Mouse (Mus musculus) forebrain, embryonic 14.5 days (tissue): Measurements from ENCODE around the gene Camk2g. TPM values are rescaled to one million over a fixed set of nuclear protein-coding genes. Genes with fewer than 3 reads are reported as not detected.
A peak's percentile ranks its signal among the peaks of the same experiment; 100 is the strongest.

Source experiments
- ATAC-seq: fragments of 200-750 bp; cut with Nextera tagmentation; 2 replicates; pipeline ENCODE4 v1.8.0; 2017; ENCODE audit warnings: mild to moderate bottlenecking, moderate library complexity
- DNase-seq: peaks from one replicate; pipeline ENCODE4 v3.0.0-alpha.2; 2015; ENCODE audit warnings: low spot score
- H3K27ac ChIP-seq: fragments of 300-500 bp; sonication (generic); 2 replicates; pipeline ENCODE4 v1.5.1; 2014; ENCODE audit warnings: low read depth, mild to moderate bottlenecking, control low read depth, low read length, moderate library complexity
- H3K27me3 ChIP-seq: fragments of 300-500 bp; sonication (generic); replicated peaks from 2 replicates; pipeline ENCODE4 v1.6.1; 2014; ENCODE audit warnings: low read length, control low read depth, mixed read lengths; ENCODE audit not compliant: control insufficient read depth, insufficient read depth
- H3K36me3 ChIP-seq: fragments of 300-500 bp; sonication (generic); 2 replicates; pipeline ENCODE4 v1.6.1; 2014; ENCODE audit warnings: low read length, control low read depth; ENCODE audit not compliant: control insufficient read depth, insufficient read depth
- H3K4me1 ChIP-seq: fragments of 300-500 bp; sonication (generic); 2 replicates; pipeline ENCODE4 v1.6.1; 2014; ENCODE audit warnings: antibody characterized with exemption, low read length, control low read depth; ENCODE audit not compliant: control insufficient read depth, insufficient read depth
- H3K4me2 ChIP-seq: fragments of 300-500 bp; sonication (generic); 2 replicates; pipeline ENCODE4 v1.6.1; 2014; ENCODE audit warnings: mild to moderate bottlenecking, control low read depth, low read length
- H3K4me3 ChIP-seq: fragments of 300-500 bp; sonication (generic); 2 replicates; pipeline ENCODE4 v1.5.1; 2014; ENCODE audit warnings: low read depth, low read length, control low read depth
- H3K9ac ChIP-seq: fragments of 300-500 bp; sonication (generic); 2 replicates; pipeline ENCODE4 v1.6.1; 2014; ENCODE audit warnings: mild to moderate bottlenecking, low read length, control low read depth, moderate library complexity
- H3K9me3 ChIP-seq: fragments of 300-500 bp; sonication (generic); replicated peaks from 2 replicates; pipeline ENCODE4 v1.6.1; 2016; ENCODE audit warnings: low read length, control low read depth, mixed read lengths; ENCODE audit not compliant: control insufficient read depth
- WGBS: fragments of 180-500 bp; shearing (Covaris S2); extraction: QIAGEN DNeasy Blood & Tissue Kit; methylation state at CpG from one replicate; pipeline ENCODE4 v1.1.7; 2014; 5-methylcytosine and 5-hydroxymethylcytosine counted together
- polyA plus RNA-seq: library from polyadenylated mRNA; unstranded; fragments of >200 nt; fragmentation: Nextera tagmentation; extraction: Ambion mirVana; gene quantifications from 2 replicates; pipeline ENCODE4 v1.2.1, GENCODE M21; 2014

Camk2g gene
- polyA plus RNA-seq, 1 experiment from 2014 or later, result 82.6 TPM

- Histone ChIP-seq H3K36me3 (peaks cover 24% of the 10 kb centered on the region), H3K4me2 (no peak overlapping the region), H3K4me3 (no peak overlapping the region), H3K9me3 (no peaks in the 10 kb centered on the region), H3K9ac (no peak overlapping the region), H3K4me1 (no peaks in the 10 kb centered on the region), H3K27me3 (no peaks in the 10 kb centered on the region), H3K27ac (no peak overlapping the region)
- no peak for DNase-seq
- WGBS, result 74% methylated on average over 4 of the region's 4 CpGs
- no peak for ATAC-seq
These were observed 45.5 kb downstream of the Camk2g start for GRCm38 (mm10) chr14:20748388-20748787.

- Histone ChIP-seq H3K27ac (no peak overlapping the region), H3K9ac (no peak overlapping the region), H3K4me3 (no peak overlapping the region), H3K9me3 (no peaks in the 10 kb centered on the region), H3K27me3 (no peaks in the 10 kb centered on the region), H3K4me1 (no peaks in the 10 kb centered on the region), H3K4me2 (no peak overlapping the region), H3K36me3 (peaks cover 32% of the 10 kb centered on the region)
- DNase-seq (no peak), ATAC-seq (no peak)
- WGBS, result 87% methylated on average over 3 of the region's 3 CpGs
These were observed 47.0 kb downstream of the Camk2g start for GRCm38 (mm10) chr14:20746935-20747334.

- no peaks in the 10 kb centered on the region for H3K4me1 ChIP-seq
- ATAC-seq, result no peak
- H3K36me3 ChIP-seq, result peaks cover 50% of the 10 kb centered on the region
These were observed 50.3 kb downstream of the Camk2g start for GRCm38 (mm10) chr14:20743614-20744013.

GRCm38 (mm10) chr14:20741301-20741700 lies 52.6 kb downstream of the Camk2g start:
- no peaks in the 10 kb centered on the region for H3K27me3 ChIP-seq
- H3K27ac ChIP-seq, result no peak overlapping the region
- no peak overlapping the region for H3K4me2 ChIP-seq
- no peaks in the 10 kb centered on the region for H3K4me1 ChIP-seq
- ATAC-seq (no peak), DNase-seq (no peak)
- no peak overlapping the region for H3K4me3 ChIP-seq
- no peaks in the 10 kb centered on the region for H3K9me3 ChIP-seq
- H3K9ac ChIP-seq, result no peak overlapping the region
- WGBS, result 94% methylated on average over 9 of the region's 9 CpGs
- peaks cover 49% of the 10 kb centered on the region for H3K36me3 ChIP-seq

More at GRCm38 (mm10) chr14:20743614-20744013, 50.3 kb downstream of the Camk2g start:
- H3K27ac ChIP-seq, result no peak overlapping the region
- no peak overlapping the region for H3K9ac ChIP-seq
- no peak for DNase-seq
- no peak overlapping the region for H3K4me2 ChIP-seq
- no peaks in the 10 kb centered on the region for H3K9me3 ChIP-seq
- no peak overlapping the region for H3K4me3 ChIP-seq
- WGBS, result 89% methylated on average over 3 of the region's 3 CpGs
- H3K27me3 ChIP-seq, result no peaks in the 10 kb centered on the region

- H3K9ac ChIP-seq, result no peak overlapping the region
- ATAC-seq (no peak), DNase-seq (no peak)
- H3K4me2 ChIP-seq, result no peak overlapping the region
- H3K9me3 ChIP-seq, result no peaks in the 10 kb centered on the region
- no peak overlapping the region for H3K27ac ChIP-seq
- no peak overlapping the region for H3K4me3 ChIP-seq
- peaks cover 44% of the 10 kb centered on the region for H3K36me3 ChIP-seq
- peaks cover under 1% of the 10 kb centered on the region; the same call in 1 of the 2 replicates for H3K4me1 ChIP-seq
- WGBS, result 94% methylated on average over 8 of the region's 8 CpGs
- H3K27me3 ChIP-seq, result no peaks in the 10 kb centered on the region
These were observed 55.4 kb downstream of the Camk2g start for GRCm38 (mm10) chr14:20738511-20738910.

- ATAC-seq (no peak), DNase-seq (peak; percentile 34)
- WGBS, result 48% methylated on average over 14 of the region's 14 CpGs
- Histone ChIP-seq H3K4me1 (peaks cover 5% of the 10 kb centered on the region; the same call in 1 of the 2 replicates), H3K4me3 (no peak overlapping the region), H3K27ac (no peak overlapping the region), H3K27me3 (no peaks in the 10 kb centered on the region), H3K9me3 (no peaks in the 10 kb centered on the region), H3K4me2 (no peak overlapping the region), H3K9ac (no peak overlapping the region), H3K36me3 (peaks cover 40% of the 10 kb centered on the region)
These were observed 56.6 kb downstream of the Camk2g start for GRCm38 (mm10) chr14:20737306-20737705.

- H3K9me3 ChIP-seq, result no peaks in the 10 kb centered on the region
- H3K4me1 ChIP-seq, result peaks cover 5% of the 10 kb centered on the region; the same call in 1 of the 2 replicates
- no peak overlapping the region for H3K27ac ChIP-seq
- H3K36me3 ChIP-seq, result peaks cover 37% of the 10 kb centered on the region
- ATAC-seq, result no peak
- no peaks in the 10 kb centered on the region for H3K27me3 ChIP-seq
- DNase-seq, result no peak
- H3K4me3 ChIP-seq, result no peak overlapping the region
- 92% methylated on average over 13 of the region's 13 CpGs for WGBS
- no peak overlapping the region for H3K4me2 ChIP-seq
- H3K9ac ChIP-seq, result no peak overlapping the region
These were observed 57.9 kb downstream of the Camk2g start for GRCm38 (mm10) chr14:20735892-20736390.

- H3K4me2 ChIP-seq, result no peak overlapping the region
- H3K4me3 ChIP-seq, result no peak overlapping the region
- H3K9me3 ChIP-seq, result no peaks in the 10 kb centered on the region
- ATAC-seq (no peak), DNase-seq (no peak)
- 72% methylated on average over 2 of the region's 2 CpGs for WGBS
- peaks cover 40% of the 10 kb centered on the region for H3K36me3 ChIP-seq
- no peaks in the 10 kb centered on the region for H3K27me3 ChIP-seq
- H3K9ac ChIP-seq, result no peak overlapping the region
- no peak overlapping the region for H3K27ac ChIP-seq
- peaks cover 5% of the 10 kb centered on the region; the same call in 1 of the 2 replicates for H3K4me1 ChIP-seq
These were observed 58.8 kb downstream of the Camk2g start for GRCm38 (mm10) chr14:20735052-20735451.

- Histone ChIP-seq H3K27me3 (no peaks in the 10 kb centered on the region), H3K9ac (peak within 1 kb of the TSS; percentile 84), H3K4me3 (peak within 1 kb of the TSS; percentile 75), H3K4me1 (peaks cover 5% of the 10 kb centered on the region; the same call in 1 of the 2 replicates), H3K4me2 (peak within 1 kb of the TSS; percentile 85), H3K36me3 (peaks cover 43% of the 10 kb centered on the region), H3K27ac (peak within 1 kb of the TSS; percentile 71), H3K9me3 (no peaks in the 10 kb centered on the region)
- WGBS, result under 1% methylated on average over 81 of the region's 81 CpGs
- ATAC-seq (peak; percentile 99), DNase-seq (peak; percentile 92)
These were observed 59.7 kb downstream of the Camk2g start, which contains the start of gene Ndst2 for GRCm38 (mm10) chr14:20733952-20734774. Gene Ndst2, minus strand, starts transcription at chr14:20734562.
